Mouse (Mus musculus): Measurements from ENCODE around the gene Tbc1d30. TPM values are rescaled to one million over a fixed set of nuclear protein-coding genes. Genes with fewer than 3 reads are reported as not detected.

The Tbc1d30 gene
- polyA plus RNA-seq, 1 experiment from 2014 or later = 18.2 TPM

DNA sequence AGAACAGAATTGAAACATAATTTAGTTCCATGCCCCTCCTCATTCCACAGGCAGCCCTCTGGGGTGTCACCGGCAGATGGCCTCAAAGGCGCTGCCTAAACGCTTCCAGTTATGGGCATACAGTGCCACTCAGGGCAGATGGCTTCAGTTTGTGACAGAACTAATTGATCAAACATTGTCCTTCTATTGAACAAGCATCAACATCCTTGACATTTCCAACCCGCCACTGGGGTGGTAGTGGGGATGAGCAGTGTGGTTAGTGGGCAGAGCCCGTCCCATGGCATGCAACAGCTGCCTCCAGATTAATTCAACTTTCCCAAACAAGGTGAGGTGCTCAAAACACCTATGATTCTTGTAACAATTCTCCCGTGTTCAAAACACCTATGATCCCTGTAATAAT, 68.2 kb downstream of the Tbc1d30 start:
- H3K27ac ChIP-seq (replicated peaks) = no peak overlapping the region
- 85% methylated on average over 6 of the region's 6 CpGs for WGBS

DNA sequence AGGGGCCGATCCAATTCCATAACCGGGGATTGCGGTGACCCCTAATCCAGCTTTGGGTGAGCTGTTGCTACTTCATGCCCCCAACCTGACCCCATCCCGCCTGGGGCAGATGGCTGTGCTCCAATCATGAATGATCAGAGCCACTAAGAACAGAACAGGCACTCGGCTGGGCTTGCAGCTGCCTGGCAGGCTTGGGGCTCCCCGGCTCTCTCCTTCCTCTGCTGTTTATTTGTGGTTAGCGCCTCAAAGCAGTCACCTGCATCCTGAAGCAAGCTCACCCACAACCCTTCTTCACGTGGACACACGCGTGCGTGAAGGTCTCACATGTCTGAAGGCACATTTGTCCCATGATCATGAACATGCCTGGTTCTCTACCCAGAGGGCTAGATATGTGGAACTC, 68.6 kb downstream of the Tbc1d30 start:
- peaks cover 38% of the 10 kb centered on the region for H3K36me3 ChIP-seq
- WGBS = 80% methylated on average over 11 of the region's 11 CpGs
- H3K9ac ChIP-seq (replicated peaks) = no peak overlapping the region
- H3K9me3 ChIP-seq (replicated peaks) = no peaks in the 10 kb centered on the region
- H3K4me3 ChIP-seq (replicated peaks) = no peak overlapping the region
- H3K4me2 ChIP-seq = no peak overlapping the region
- H3K27ac ChIP-seq (replicated peaks) = no peak overlapping the region
- no peak for ATAC-seq (ENCODE audit: low FRiP score)
- no peaks in the 10 kb centered on the region for H3K4me1 ChIP-seq
- H3K27me3 ChIP-seq (replicated peaks) = no peaks in the 10 kb centered on the region

More for the DNA sequence above, 68.2 kb downstream of the Tbc1d30 start:
- peaks cover 38% of the 10 kb centered on the region for H3K36me3 ChIP-seq
- no peaks in the 10 kb centered on the region for H3K27me3 ChIP-seq (replicated peaks)
- H3K4me2 ChIP-seq = no peak overlapping the region
- H3K9ac ChIP-seq (replicated peaks) = no peak overlapping the region
- H3K9me3 ChIP-seq (replicated peaks) = no peaks in the 10 kb centered on the region
- no peak overlapping the region for H3K4me3 ChIP-seq (replicated peaks)
- H3K4me1 ChIP-seq = no peaks in the 10 kb centered on the region
- ATAC-seq (ENCODE audit: low FRiP score) = no peak

DNA sequence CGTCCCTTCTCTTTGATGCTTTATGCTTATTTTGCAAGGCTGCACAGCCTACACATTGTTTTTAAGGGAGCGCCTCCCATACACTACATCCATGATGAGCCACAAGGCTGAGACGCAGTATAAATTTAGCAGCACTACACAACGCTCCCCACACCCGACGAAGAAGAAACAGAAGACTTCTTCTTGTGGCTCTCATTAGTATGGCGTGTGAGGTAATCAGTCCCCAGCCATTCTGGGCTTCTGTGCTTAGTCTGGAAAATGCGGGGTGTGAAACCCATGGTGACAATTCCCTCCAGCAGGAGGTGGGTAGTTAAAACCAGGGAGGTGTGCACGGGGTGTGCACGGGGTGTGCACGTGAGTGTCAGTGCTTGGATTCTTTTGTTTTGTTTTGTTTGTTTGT, 70.1 kb downstream of the Tbc1d30 start:
- no peak for ATAC-seq (ENCODE audit: low FRiP score)

DNA sequence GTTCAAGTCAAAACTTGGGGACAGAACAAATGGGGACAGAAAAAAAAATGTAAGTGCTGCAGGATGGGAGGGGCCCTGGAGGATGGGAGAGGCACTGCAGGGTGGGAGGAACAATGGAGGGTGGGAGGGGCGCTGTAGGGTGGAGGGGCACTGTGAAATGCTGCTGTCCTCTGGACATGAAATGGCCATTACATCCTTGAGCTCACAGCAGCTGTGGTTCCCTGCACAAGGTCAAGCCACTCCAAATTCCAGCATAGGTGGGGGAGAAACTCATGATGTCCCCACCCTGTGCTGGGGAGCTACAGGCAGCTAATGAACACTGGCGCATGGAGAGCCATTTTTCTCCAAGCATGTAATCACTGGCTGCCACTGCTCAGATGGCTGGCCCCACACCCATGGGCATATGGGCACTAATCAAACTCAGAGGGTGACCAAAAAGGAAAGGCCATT, 74.0 kb downstream of the Tbc1d30 start:
- H3K4me3 ChIP-seq (replicated peaks) = no peak overlapping the region
- H3K36me3 ChIP-seq = peaks cover 36% of the 10 kb centered on the region
- no peaks in the 10 kb centered on the region for H3K27me3 ChIP-seq (replicated peaks)
- no peaks in the 10 kb centered on the region for H3K9me3 ChIP-seq (replicated peaks)
- H3K27ac ChIP-seq (replicated peaks) = no peak overlapping the region
- no peak overlapping the region for H3K4me2 ChIP-seq
- 58% methylated on average over 2 of the region's 2 CpGs for WGBS
- ATAC-seq (ENCODE audit: low FRiP score) = no peak
- H3K4me1 ChIP-seq = no peaks in the 10 kb centered on the region; the same call in 1 of the 2 replicates
- no peak overlapping the region for H3K9ac ChIP-seq (replicated peaks)

More for the DNA sequence above, 70.1 kb downstream of the Tbc1d30 start:
- 76% methylated on average over 11 of the region's 11 CpGs for WGBS
- no peak overlapping the region for H3K9ac ChIP-seq (replicated peaks)
- no peaks in the 10 kb centered on the region for H3K9me3 ChIP-seq (replicated peaks)
- H3K36me3 ChIP-seq = peaks cover 29% of the 10 kb centered on the region
- no peaks in the 10 kb centered on the region; the same call in 1 of the 2 replicates for H3K4me1 ChIP-seq
- H3K27me3 ChIP-seq (replicated peaks) = no peaks in the 10 kb centered on the region
- no peak overlapping the region for H3K4me3 ChIP-seq (replicated peaks)
- no peak overlapping the region for H3K4me2 ChIP-seq
- H3K27ac ChIP-seq (replicated peaks) = no peak overlapping the region

DNA sequence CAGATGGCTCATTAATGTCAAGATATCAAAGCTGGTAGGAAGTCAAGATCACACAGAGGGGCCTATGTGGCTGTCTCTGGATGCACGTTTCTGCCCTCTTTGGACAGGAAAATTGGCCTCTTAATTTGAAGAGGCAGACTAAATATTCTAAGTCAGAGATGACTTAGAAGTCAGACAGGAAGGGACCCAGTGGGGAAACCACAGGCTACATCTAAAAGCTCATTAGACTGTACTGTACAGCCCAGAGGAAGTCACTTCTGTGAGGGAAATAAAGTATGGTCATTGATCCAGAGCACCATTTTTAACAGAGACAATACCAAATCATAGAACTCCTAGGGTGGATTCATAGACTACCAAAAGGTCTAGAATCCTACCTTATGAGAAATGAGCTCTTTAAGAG, 76.1 kb downstream of the Tbc1d30 start:
- H3K36me3 ChIP-seq = peaks cover 47% of the 10 kb centered on the region
- no peaks in the 10 kb centered on the region for H3K27me3 ChIP-seq (replicated peaks)
- H3K9me3 ChIP-seq (replicated peaks) = no peaks in the 10 kb centered on the region
- H3K4me3 ChIP-seq (replicated peaks) = no peak overlapping the region
- 84% methylated on average over 1 of the region's 1 CpGs for WGBS
- H3K4me1 ChIP-seq = no peaks in the 10 kb centered on the region; the same call in 1 of the 2 replicates
- no peak overlapping the region for H3K4me2 ChIP-seq
- H3K9ac ChIP-seq (replicated peaks) = no peak overlapping the region
- ATAC-seq (ENCODE audit: low FRiP score) = no peak
- no peak overlapping the region for H3K27ac ChIP-seq (replicated peaks)

DNA sequence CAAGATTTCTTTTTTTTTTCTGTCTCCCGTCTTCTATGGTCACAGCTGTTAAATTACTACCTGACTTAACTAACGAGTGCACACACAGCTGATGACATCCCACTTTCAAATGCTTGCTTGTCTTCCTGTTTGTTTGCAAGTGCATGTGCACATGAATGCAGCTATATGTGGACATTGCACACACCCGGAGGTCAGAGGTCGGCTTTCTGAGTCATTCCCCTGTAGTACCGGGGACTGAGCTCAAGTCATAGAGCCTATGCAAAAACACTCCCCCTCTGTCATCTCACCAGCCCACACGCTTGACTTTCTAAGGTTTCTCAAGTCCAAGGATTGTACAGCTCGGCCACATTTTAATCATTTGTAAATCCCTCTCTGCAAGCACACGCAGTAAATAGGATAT, 80.1 kb downstream of the Tbc1d30 start:
- Histone ChIP-seq H3K9ac (replicated peaks) (no peak overlapping the region), H3K4me1 (no peaks in the 10 kb centered on the region), H3K9me3 (replicated peaks) (no peaks in the 10 kb centered on the region), H3K27ac (replicated peaks) (no peak overlapping the region), H3K4me3 (replicated peaks) (no peak overlapping the region), H3K36me3 (peaks cover 76% of the 10 kb centered on the region), H3K4me2 (no peak overlapping the region), H3K27me3 (replicated peaks) (no peaks in the 10 kb centered on the region)
- no peak for ATAC-seq (ENCODE audit: low FRiP score)
- WGBS = 89% methylated on average over 8 of the region's 8 CpGs

DNA sequence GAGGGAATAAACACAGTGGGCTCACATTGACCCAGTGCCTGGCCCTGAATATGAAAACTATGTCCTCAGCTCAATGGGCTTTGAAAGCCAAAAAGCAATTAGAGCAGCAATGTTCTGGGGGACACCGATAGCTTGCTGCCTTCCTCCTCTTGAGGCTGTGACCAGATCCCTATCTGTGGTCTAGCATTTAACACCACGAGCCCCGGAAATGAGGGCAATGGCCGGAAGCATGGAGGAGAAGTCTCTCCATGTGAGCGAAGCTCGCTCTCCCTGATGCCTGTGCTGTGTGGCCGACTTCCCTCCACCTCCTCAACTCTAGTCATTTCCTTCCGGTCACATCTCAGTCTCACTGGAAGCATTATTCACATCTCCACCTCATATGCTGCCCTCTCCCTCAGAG, 82.3 kb downstream of the Tbc1d30 start:
- Histone ChIP-seq H3K9ac (replicated peaks) (no peak overlapping the region), H3K36me3 (peaks cover 71% of the 10 kb centered on the region), H3K27me3 (replicated peaks) (no peaks in the 10 kb centered on the region), H3K4me2 (no peak overlapping the region), H3K9me3 (replicated peaks) (no peaks in the 10 kb centered on the region), H3K4me1 (no peaks in the 10 kb centered on the region), H3K4me3 (replicated peaks) (no peak overlapping the region), H3K27ac (replicated peaks) (no peak overlapping the region)
- 95% methylated on average over 8 of the region's 8 CpGs for WGBS
- no peak for ATAC-seq (ENCODE audit: low FRiP score)

DNA sequence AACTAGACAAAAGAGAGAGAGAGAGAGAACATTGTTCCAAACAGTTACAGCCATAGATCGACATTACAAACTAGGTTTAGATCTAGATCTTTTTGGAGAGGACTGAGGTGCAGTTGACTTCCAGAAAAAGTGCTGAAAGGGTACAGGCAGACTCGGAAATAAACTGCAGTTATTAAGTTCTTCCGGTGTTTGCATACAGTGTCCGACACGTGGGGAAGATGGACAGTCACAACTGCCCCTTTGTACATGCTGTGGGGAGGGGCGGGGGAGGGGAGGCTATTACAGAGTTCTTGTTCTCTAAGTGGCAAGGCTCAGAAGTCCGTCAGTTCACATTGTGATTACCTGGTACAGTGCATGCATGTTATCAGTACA, 86.9 kb downstream of the Tbc1d30 start:
- H3K9me3 ChIP-seq (replicated peaks) = no peaks in the 10 kb centered on the region
- H3K27ac ChIP-seq (replicated peaks) = no peak overlapping the region
- WGBS = 78% methylated on average over 7 of the region's 7 CpGs
- ATAC-seq (ENCODE audit: low FRiP score) = no peak
- no peaks in the 10 kb centered on the region for H3K27me3 ChIP-seq (replicated peaks)
- peaks cover 36% of the 10 kb centered on the region for H3K36me3 ChIP-seq
- no peaks in the 10 kb centered on the region for H3K4me1 ChIP-seq
- H3K9ac ChIP-seq (replicated peaks) = no peak overlapping the region
- H3K4me2 ChIP-seq = no peak overlapping the region
- H3K4me3 ChIP-seq (replicated peaks) = no peak overlapping the region

DNA sequence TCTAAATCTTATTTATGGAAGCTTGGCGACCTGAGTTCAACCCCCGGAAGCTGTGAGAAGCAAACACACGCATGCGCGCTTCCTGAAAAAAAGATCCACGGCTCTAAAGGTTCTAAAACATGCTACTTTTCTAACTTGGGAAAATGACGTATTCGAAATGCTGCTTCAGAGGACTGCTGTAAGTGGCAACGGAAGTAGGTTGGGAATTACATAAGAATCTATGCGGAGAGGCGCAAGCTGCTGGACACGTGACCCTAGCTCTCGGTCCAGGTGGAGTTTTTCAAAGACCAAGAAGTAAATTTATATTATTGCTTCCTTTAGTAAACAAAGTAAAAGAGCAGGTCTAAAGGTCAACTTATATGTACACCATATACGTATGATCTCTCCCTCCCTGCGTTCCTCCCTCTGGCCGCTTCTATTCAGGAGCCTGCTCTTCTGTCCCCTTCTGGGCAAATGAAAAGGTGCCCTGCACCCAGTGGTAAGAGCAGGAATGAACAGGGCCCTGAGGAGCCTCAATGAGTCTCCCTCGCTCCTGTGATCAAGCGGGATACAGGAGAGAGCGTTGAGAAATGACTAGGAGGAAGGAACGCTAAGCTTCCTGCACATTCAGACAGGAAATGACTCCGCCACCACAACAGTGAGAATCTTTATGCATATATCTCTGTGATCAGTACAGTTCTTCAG, 87.4 kb downstream of the Tbc1d30 start:
- Histone ChIP-seq H3K36me3 (peaks cover 33% of the 10 kb centered on the region), H3K9ac (replicated peaks) (no peak overlapping the region), H3K4me2 (no peak overlapping the region), H3K4me1 (no peaks in the 10 kb centered on the region), H3K9me3 (replicated peaks) (no peaks in the 10 kb centered on the region), H3K27me3 (replicated peaks) (no peaks in the 10 kb centered on the region), H3K27ac (replicated peaks) (no peak overlapping the region), H3K4me3 (replicated peaks) (no peak overlapping the region)
- WGBS = 85% methylated on average over 21 of the region's 21 CpGs
- ATAC-seq (ENCODE audit: low FRiP score) = no peak

DNA sequence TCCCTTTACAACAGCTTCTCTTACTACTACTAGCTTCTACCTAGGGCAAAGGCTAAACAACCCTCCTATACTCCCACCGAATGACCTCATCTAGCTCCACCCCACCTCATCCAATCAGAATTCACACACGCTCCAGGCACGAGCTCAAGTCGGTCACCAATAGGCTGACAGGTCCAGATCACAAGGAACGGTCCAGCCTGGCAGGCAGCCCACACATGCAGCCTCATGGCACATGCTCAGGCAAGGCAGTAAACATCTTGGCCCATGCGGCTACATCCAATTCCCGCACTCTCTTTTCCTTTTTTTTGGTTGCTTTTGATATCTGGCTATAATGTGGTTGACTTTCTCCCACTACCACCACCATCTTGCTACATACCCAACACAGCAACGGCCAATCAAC, 88.9 kb downstream of the Tbc1d30 start:
- no peak overlapping the region for H3K4me2 ChIP-seq
- no peak overlapping the region for H3K27ac ChIP-seq (replicated peaks)
- no peaks in the 10 kb centered on the region for H3K9me3 ChIP-seq (replicated peaks)
- H3K4me1 ChIP-seq = no peaks in the 10 kb centered on the region
- H3K4me3 ChIP-seq (replicated peaks) = no peak overlapping the region
- H3K9ac ChIP-seq (replicated peaks) = no peak overlapping the region
- no peaks in the 10 kb centered on the region for H3K27me3 ChIP-seq (replicated peaks)
- ATAC-seq (ENCODE audit: low FRiP score) = no peak
- peaks cover 22% of the 10 kb centered on the region for H3K36me3 ChIP-seq
- WGBS = 92% methylated on average over 8 of the region's 8 CpGs

DNA sequence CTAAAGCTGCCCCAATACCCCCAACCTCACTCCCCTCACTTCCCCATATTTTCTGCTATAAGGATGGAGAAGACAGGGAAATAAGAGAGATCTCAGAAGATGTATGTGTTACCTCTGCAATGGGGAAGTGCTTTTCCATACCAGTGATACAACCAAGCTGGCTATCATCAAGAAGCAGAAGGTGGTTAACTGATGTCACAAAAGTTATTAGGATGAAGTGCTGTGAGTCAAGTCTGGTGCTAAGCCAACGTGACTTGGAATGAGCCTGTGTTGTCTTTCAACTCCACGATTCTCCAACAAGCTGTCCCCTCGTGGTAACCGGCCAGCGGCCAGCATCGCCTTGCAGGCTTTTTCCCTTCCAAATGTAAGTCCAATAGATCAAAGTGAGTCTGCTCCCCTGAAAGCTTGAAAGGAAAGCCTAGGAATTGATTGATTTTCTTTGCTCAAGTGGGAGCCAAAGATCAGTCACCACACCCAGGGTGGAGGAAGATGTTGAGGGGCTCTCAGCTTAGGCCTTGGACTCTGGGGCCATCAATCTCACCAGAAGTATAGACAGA, 90.0 kb downstream of the Tbc1d30 start:
- Histone ChIP-seq H3K9ac (replicated peaks) (no peak overlapping the region), H3K27ac (replicated peaks) (no peak overlapping the region), H3K36me3 (peaks cover 12% of the 10 kb centered on the region), H3K4me1 (0 out of 2 replicates have a peak, but pooled peaks cover 3% of the 10 kb centered on the region), H3K4me2 (no peak overlapping the region), H3K9me3 (replicated peaks) (no peaks in the 10 kb centered on the region), H3K4me3 (replicated peaks) (no peak overlapping the region), H3K27me3 (replicated peaks) (0 out of 2 replicates have a peak, but pooled peaks cover 2% of the 10 kb centered on the region)
- ATAC-seq (ENCODE audit: low FRiP score) = no peak
- 79% methylated on average over 6 of the region's 6 CpGs for WGBS

DNA sequence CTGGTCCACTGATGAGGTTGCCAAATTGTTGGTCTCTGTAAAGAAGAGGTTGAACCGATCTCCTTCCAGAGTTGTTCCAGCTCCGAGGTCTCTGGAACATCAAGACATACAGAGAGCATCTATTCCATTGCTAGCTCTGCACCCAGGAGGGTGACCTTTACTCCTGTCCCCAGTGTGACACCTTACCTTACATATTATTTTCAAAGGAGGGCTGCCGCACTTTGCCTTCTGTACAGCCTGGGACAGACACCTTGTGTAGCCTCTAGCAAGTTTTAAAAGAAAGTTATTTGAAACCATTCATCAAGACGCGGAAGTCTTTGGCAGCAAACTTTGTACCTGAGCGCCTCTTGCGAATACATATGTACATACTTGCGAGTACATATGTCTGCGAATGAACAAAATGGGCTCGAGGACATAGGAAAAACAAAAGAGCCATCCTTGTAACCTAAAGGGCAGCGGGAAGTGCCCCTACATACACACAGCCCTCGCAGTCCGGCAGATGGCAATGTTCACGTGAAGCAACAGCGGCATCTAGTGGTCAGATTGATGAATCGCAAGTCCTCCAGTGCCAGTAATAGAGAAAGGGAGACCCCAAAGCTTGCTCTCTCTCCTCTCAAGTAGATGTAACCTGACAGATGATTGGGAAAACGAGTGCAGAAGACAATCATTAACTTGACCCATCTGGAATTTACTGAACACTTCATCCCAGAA, 94.8 kb downstream of the Tbc1d30 start:
- WGBS = 25% methylated on average over 17 of the region's 17 CpGs
- no peak overlapping the region for H3K9ac ChIP-seq (replicated peaks)
- 0 out of 2 replicates have a peak, but pooled peaks cover 3% of the 10 kb centered on the region for H3K4me1 ChIP-seq
- no peak overlapping the region for H3K4me2 ChIP-seq
- H3K27me3 ChIP-seq (replicated peaks) = peaks cover 16% of the 10 kb centered on the region
- no peak overlapping the region for H3K4me3 ChIP-seq (replicated peaks)
- H3K36me3 ChIP-seq = no peaks in the 10 kb centered on the region
- H3K9me3 ChIP-seq (replicated peaks) = no peaks in the 10 kb centered on the region
- no peak overlapping the region for H3K27ac ChIP-seq (replicated peaks)
- ATAC-seq (ENCODE audit: low FRiP score) = peak; percentile 74; the same call in 1 of the 2 replicates

All from neural tube, embryonic 15.5 days (tissue).